Mouse (Mus musculus) ZHBTc4 (cell line): Measurements from ENCODE around the gene Ssxb9.
"Not testable (repeated sequence)": the region's sequence is repeated elsewhere in the genome, so short reads cannot be mapped to it uniquely, and the experiment has no call there.

Experiments used
- DNase-seq: peaks from one replicate; pipeline ENCODE4 v3.0.0-alpha.2; 2011; ENCODE audit warnings: low read depth, low spot score

Gene Ssxb9

DNA sequence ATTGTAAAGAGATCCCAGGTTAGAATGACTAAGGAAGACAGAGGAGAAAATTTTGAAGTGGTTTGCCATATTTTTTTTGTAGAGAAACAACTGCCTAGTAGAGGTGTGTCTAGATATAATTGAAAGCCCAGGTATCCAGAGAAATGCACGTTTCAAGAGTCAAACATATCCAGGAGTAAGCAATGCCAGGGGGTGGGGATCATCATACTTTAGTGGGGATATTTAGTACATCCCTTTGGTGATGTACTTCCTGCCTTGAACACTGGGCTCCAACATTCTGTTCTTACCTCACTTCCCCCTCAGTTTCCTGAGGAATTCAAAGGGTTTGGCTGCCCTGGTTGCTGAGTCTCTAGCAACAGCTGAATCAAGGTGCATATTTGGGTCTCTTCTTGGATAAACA, at the start of gene Ssxb9:
Gene Ssxb9 (plus strand): TSS at position 301 of the 400 bp plus-strand sequence.
- not testable (repeated sequence) for DNase-seq

DNA sequence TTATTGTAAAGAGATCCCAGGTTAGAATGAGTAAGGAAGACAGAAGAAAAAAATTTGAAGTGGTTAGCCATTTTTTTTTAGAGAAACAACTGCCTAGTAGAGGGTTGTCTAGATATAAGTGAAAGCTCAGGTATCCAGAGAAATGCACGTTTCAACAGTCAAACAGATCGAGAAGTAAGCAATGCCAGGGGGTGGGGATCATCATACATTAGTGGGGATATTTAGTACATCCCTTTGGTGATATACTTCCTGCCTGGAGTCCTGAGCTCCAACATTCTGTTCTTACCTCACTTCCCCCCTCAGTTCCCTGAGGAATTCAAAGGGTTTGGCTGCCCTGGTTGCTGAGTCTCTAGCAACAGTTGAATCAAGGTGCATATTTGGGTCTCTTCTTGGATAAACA, 39.7 kb upstream of the Ssxb9 start, which contains the start of gene Ssxb10:
Gene Ssxb10 (plus strand): TSS at position 301 of the 400 bp plus-strand sequence.
- DNase-seq, result no peak

DNA sequence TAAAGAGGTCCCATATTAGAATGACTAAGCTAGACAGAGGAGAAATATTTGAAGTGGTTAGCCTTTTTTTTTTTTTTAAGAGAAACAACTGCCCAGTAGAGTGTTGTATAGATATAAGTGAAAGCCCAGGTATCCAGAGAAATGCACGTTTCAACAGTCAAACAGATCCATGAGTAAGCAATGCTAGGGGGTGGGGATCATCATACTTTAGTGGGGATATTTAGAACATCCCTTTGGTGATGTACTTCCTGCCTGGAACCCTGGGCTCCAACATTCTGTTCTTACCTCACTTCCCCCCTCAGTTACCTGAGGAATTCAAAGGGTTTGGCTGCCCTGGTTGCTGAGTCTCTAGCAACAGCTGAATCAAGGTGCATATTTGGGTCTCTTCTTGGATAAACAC, 46.2 kb downstream of the Ssxb9 start, which contains the start of gene Ssxb1:
Gene Ssxb1 (plus strand): TSS at position 301 of the 400 bp plus-strand sequence.
- not testable (repeated sequence) for DNase-seq
